Mouse (Mus musculus) brain, embryonic 14.5 days (tissue): ENCODE data around the gene Fam43a.

ENCODE experiments used
- CTCF ChIP-seq: fragments of 200-500 bp; IDR thresholded peaks from 2 replicates; pipeline ENCODE4 v1.5.1; 2012; ENCODE audit warnings: inconsistent platforms, mild to moderate bottlenecking, moderate library complexity, borderline replicate concordance; ENCODE audit not compliant: insufficient read depth, insufficient read length; ENCODE audit errors: extremely low read depth
- POLR2A ChIP-seq: fragments of 200-500 bp; IDR thresholded peaks from 2 replicates; pipeline ENCODE4 v1.6.1; 2012; ENCODE audit warnings: mild to moderate bottlenecking, inconsistent platforms, borderline replicate concordance; ENCODE audit not compliant: poor library complexity, insufficient read depth, insufficient read length, severe bottlenecking; ENCODE audit errors: extremely low read depth

GRCm38 (mm10) chr16:30572239-30572638 is 27.3 kb upstream of the Fam43a start:
- TF ChIP-seq CTCF = no peak
- TF ChIP-seq POLR2A = no peak
